Mouse (Mus musculus) intestine, embryonic 14.5 days (tissue): ENCODE results near the gene Epn2. TPM values are rescaled to one million over a fixed set of nuclear protein-coding genes. Genes with fewer than 3 reads are reported as not detected.

Source experiments
- ATAC-seq: fragments of 200-750 bp; cut with Nextera tagmentation; replicated peaks from 2 replicates; pipeline ENCODE4 v1.8.0; 2017; ENCODE audit warnings: low read depth, moderate number of reproducible peaks, moderate TSS enrichment, moderate library complexity; ENCODE audit not compliant: low FRiP score, low TSS enrichment
- DNase-seq: peaks from one replicate; pipeline ENCODE4 v3.0.0-alpha.2; 2018; ENCODE audit warnings: low spot score
- H3K27ac ChIP-seq: fragments of 300-500 bp; sonication (generic); 2 replicates; pipeline ENCODE4 v1.5.1; 2014; ENCODE audit warnings: low read depth, mild to moderate bottlenecking, control low read depth
- H3K27me3 ChIP-seq: fragments of 300-500 bp; sonication (generic); replicated peaks from 2 replicates; pipeline ENCODE4 v1.6.1; 2014; ENCODE audit warnings: low read length, control low read depth; ENCODE audit not compliant: control insufficient read depth, insufficient read depth
- H3K36me3 ChIP-seq: fragments of 300-500 bp; sonication (generic); 2 replicates; pipeline ENCODE4 v1.6.1; 2014; ENCODE audit warnings: low read length, control low read depth; ENCODE audit not compliant: control insufficient read depth, insufficient read depth
- H3K4me1 ChIP-seq: fragments of 300-500 bp; sonication (generic); replicated peaks from 2 replicates; pipeline ENCODE4 v1.6.1; 2014; ENCODE audit warnings: low read length, control low read depth, mixed read lengths; ENCODE audit not compliant: control insufficient read depth, insufficient read depth
- H3K4me2 ChIP-seq: fragments of 300-500 bp; sonication (generic); 2 replicates; pipeline ENCODE4 v1.6.1; 2014; ENCODE audit warnings: low read length
- H3K4me3 ChIP-seq: fragments of 300-500 bp; sonication (generic); 2 replicates; pipeline ENCODE4 v1.5.1; 2014; ENCODE audit warnings: low read depth, low read length, control low read depth, mixed read lengths
- H3K9ac ChIP-seq: fragments of 300-500 bp; sonication (generic); 2 replicates; pipeline ENCODE4 v1.6.1; 2014; ENCODE audit warnings: mild to moderate bottlenecking, low read length
- H3K9me3 ChIP-seq: fragments of 300-500 bp; sonication (generic); 2 replicates; pipeline ENCODE4 v1.6.1; 2016; ENCODE audit warnings: low read length, control low read depth; ENCODE audit not compliant: control insufficient read depth
- WGBS: fragments of 180-500 bp; shearing (Covaris S2); extraction: QIAGEN DNeasy Blood & Tissue Kit; methylation state at CpG from one replicate; pipeline ENCODE4 v1.1.7; 2014; 5-methylcytosine and 5-hydroxymethylcytosine counted together
- polyA plus RNA-seq: library from polyadenylated mRNA; unstranded; fragments of >200 nt; fragmentation: Nextera tagmentation; extraction: Ambion mirVana; gene quantifications from 2 replicates; pipeline ENCODE4 v1.2.1, GENCODE M21; 2014

Gene Epn2
- polyA plus RNA-seq, 1 experiment from 2014 or later = 23.5 TPM

- H3K4me2 ChIP-seq = no peak overlapping the region
- 80% methylated on average over 2 of the region's 2 CpGs for WGBS
- DNase-seq (no peak), ATAC-seq (no peak)
- peaks cover 30% of the 10 kb centered on the region for H3K36me3 ChIP-seq
- H3K4me1 ChIP-seq = no peaks in the 10 kb centered on the region
- H3K9me3 ChIP-seq = no peaks in the 10 kb centered on the region
- H3K27ac ChIP-seq = no peak overlapping the region
- H3K4me3 ChIP-seq = no peak overlapping the region
- no peaks in the 10 kb centered on the region for H3K27me3 ChIP-seq
- no peak overlapping the region for H3K9ac ChIP-seq
These were observed 38.4 kb downstream of the Epn2 start for GRCm38 (mm10) chr11:61541106-61541505.

- no peak overlapping the region for H3K9ac ChIP-seq
- ATAC-seq = no peak
- H3K9me3 ChIP-seq = no peaks in the 10 kb centered on the region
- 81% methylated on average over 7 of the region's 7 CpGs for WGBS
- H3K4me2 ChIP-seq = no peak overlapping the region
- peaks cover 28% of the 10 kb centered on the region for H3K36me3 ChIP-seq
- H3K27ac ChIP-seq = no peak overlapping the region
- no peak for DNase-seq
- no peak overlapping the region for H3K4me3 ChIP-seq
- no peaks in the 10 kb centered on the region for H3K4me1 ChIP-seq
- no peaks in the 10 kb centered on the region for H3K27me3 ChIP-seq
These were observed 38.8 kb downstream of the Epn2 start for GRCm38 (mm10) chr11:61540642-61541041.

- no peaks in the 10 kb centered on the region for H3K27me3 ChIP-seq
- no peak overlapping the region for H3K4me2 ChIP-seq
- no peak overlapping the region for H3K4me3 ChIP-seq
- no peak overlapping the region for H3K9ac ChIP-seq
- WGBS = 84% methylated on average over 3 of the region's 3 CpGs
- no peak for DNase-seq
- no peaks in the 10 kb centered on the region for H3K4me1 ChIP-seq
- no peak overlapping the region for H3K27ac ChIP-seq
- peaks cover 13% of the 10 kb centered on the region; the same call in 1 of the 2 replicates for H3K36me3 ChIP-seq
- no peaks in the 10 kb centered on the region for H3K9me3 ChIP-seq
- ATAC-seq = no peak
These were observed 42.1 kb downstream of the Epn2 start for GRCm38 (mm10) chr11:61537362-61537761.

- no peak overlapping the region for H3K4me3 ChIP-seq
- no peak overlapping the region for H3K27ac ChIP-seq
- no peak overlapping the region for H3K4me2 ChIP-seq
- ATAC-seq (no peak), DNase-seq (no peak)
- H3K36me3 ChIP-seq = peaks cover 17% of the 10 kb centered on the region; the same call in 1 of the 2 replicates
- H3K9ac ChIP-seq = no peak overlapping the region
- H3K9me3 ChIP-seq = no peaks in the 10 kb centered on the region
- WGBS = 53% methylated on average over 3 of the region's 3 CpGs
- no peaks in the 10 kb centered on the region for H3K27me3 ChIP-seq
- H3K4me1 ChIP-seq = no peaks in the 10 kb centered on the region
These were observed 42.5 kb downstream of the Epn2 start for GRCm38 (mm10) chr11:61536952-61537351.

- 69% methylated on average over 1 of the region's 1 CpGs for WGBS
- Histone ChIP-seq H3K4me2 (no peak overlapping the region), H3K4me3 (no peak overlapping the region), H3K36me3 (peaks cover 17% of the 10 kb centered on the region; the same call in 1 of the 2 replicates), H3K9ac (no peak overlapping the region), H3K4me1 (no peaks in the 10 kb centered on the region), H3K27ac (no peak overlapping the region), H3K9me3 (no peaks in the 10 kb centered on the region), H3K27me3 (no peaks in the 10 kb centered on the region)
- no peak for ATAC-seq
- no peak for DNase-seq
These were observed 44.0 kb downstream of the Epn2 start for GRCm38 (mm10) chr11:61535530-61535929.

GRCm38 (mm10) chr11:61533571-61533970 is 45.9 kb downstream of the Epn2 start:
- Histone ChIP-seq H3K27ac (no peak overlapping the region), H3K27me3 (no peaks in the 10 kb centered on the region), H3K4me3 (no peak overlapping the region), H3K36me3 (peaks cover 20% of the 10 kb centered on the region), H3K4me2 (no peak overlapping the region), H3K9me3 (no peaks in the 10 kb centered on the region), H3K9ac (no peak overlapping the region), H3K4me1 (no peaks in the 10 kb centered on the region)
- ATAC-seq (no peak), DNase-seq (no peak)
- 70% methylated on average over 5 of the region's 5 CpGs for WGBS

- no peak for DNase-seq
- Histone ChIP-seq H3K36me3 (peaks cover 23% of the 10 kb centered on the region), H3K27me3 (no peaks in the 10 kb centered on the region), H3K9ac (no peak overlapping the region), H3K4me2 (no peak overlapping the region), H3K4me1 (no peaks in the 10 kb centered on the region), H3K27ac (no peak overlapping the region), H3K9me3 (no peaks in the 10 kb centered on the region), H3K4me3 (no peak overlapping the region)
- no peak for ATAC-seq
- WGBS = 82% methylated on average over 2 of the region's 2 CpGs
These were observed 46.7 kb downstream of the Epn2 start for GRCm38 (mm10) chr11:61532820-61533219.

GRCm38 (mm10) chr11:61529268-61529713 is 50.2 kb downstream of the Epn2 start:
- DNase-seq = no peak
- H3K4me3 ChIP-seq = no peak overlapping the region
- H3K36me3 ChIP-seq = peaks cover 20% of the 10 kb centered on the region
- 63% methylated on average over 4 of the region's 4 CpGs for WGBS
- H3K9me3 ChIP-seq = no peaks in the 10 kb centered on the region
- no peaks in the 10 kb centered on the region for H3K4me1 ChIP-seq
- no peak for ATAC-seq
- H3K27me3 ChIP-seq = no peaks in the 10 kb centered on the region
- no peak overlapping the region for H3K9ac ChIP-seq
- no peak overlapping the region for H3K27ac ChIP-seq
- no peak overlapping the region for H3K4me2 ChIP-seq

- Histone ChIP-seq H3K4me3 (no peak overlapping the region), H3K4me2 (no peak overlapping the region), H3K36me3 (peaks cover 23% of the 10 kb centered on the region), H3K27me3 (no peaks in the 10 kb centered on the region), H3K9me3 (no peaks in the 10 kb centered on the region), H3K4me1 (no peaks in the 10 kb centered on the region), H3K9ac (no peak overlapping the region), H3K27ac (no peak overlapping the region)
- WGBS = 82% methylated on average over 1 of the region's 1 CpGs
- DNase-seq = no peak
- no peak for ATAC-seq
These were observed 52.6 kb downstream of the Epn2 start for GRCm38 (mm10) chr11:61526872-61527271.
